Mouse (Mus musculus): Measurements from ENCODE around the gene Ugt1a10.
"Not testable (repeated sequence)": the region's sequence is repeated elsewhere in the genome, so short reads cannot be mapped to it uniquely, and the experiment has no call there.

Gene Ugt1a10

GRCm38 (mm10) chr1:88055088-88055487 lies at the start of gene Ugt1a10:
Gene Ugt1a10, plus strand, starts transcription at chr1:88055388.
- no peak for DNase-seq

GRCm38 (mm10) chr1:88007692-88008210 lies 47.4 kb upstream of the Ugt1a10 start:
- no peak for DNase-seq

DNA sequence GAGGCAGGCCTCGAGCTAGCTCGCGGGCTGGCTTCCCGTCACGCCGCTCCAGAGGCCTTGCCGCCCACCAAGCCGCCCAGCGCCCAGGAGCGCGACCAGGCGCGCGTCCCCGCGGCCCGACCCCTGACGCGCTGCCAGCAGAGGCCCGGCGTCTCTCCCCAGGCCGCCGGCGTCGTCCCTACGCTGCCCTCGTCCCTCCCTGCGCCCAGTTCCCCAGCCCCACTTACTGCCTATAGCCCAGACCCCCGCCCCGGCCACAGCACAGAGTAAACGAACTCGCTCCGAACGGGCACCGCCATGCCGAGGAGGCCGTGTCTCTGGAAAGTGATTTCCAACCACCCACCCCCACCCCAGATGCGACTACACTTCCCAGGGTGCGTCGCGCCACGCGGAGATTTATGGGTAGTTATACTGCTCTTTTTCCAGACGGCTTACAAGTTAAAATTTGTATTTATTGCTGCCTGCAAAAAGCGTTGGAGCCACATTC lies 46.9 kb upstream of the Ugt1a10 start, which contains the start of gene Usp40:
TSS of gene Usp40 (minus strand) at position 341 of the 487 bp plus-strand sequence.
- DNase-seq = peak; percentile 86 to 90

- no peak for DNase-seq
These were observed 46.5 kb upstream of the Ugt1a10 start for GRCm38 (mm10) chr1:88008735-88009134.

DNA sequence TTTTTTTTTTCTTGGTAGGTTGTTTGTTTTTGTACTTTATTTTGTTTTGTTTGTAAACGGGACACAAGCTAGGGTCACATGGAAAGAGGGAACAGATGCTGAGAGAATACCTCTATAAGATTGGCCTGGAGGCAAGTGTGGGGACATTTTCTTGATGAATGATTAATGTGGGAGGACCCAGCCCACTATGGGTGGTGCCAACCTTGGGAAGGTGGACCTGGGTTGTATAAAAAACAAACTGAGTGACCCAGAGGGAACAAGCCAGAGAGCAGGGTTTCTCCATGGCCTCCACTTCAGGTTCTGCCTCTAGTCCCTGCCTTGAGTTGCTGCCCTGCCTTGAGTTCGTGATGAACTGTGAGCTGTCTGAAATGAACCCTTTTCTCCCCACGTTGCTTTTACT lies 45.7 kb upstream of the Ugt1a10 start:
- no peak for DNase-seq

DNA sequence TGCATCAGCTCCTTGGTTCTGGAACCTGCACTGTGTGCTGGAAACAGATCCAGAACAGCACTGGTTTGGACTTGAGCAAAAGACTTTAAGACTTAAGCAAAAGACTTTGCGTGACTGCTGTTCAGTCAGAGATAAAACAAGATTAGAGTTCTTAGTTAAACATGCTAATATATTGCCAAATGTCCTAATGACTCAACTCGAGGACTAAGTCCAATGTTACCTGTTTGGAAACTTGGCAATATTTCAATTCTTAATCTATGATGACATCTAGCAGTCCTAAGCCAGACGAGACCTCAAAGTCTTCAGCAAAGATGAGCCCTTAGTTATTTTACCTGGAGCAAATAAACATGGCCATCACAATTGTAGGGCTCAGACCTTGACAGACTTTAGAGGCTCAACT lies 41.5 kb upstream of the Ugt1a10 start:
- DNase-seq = no peak

DNA sequence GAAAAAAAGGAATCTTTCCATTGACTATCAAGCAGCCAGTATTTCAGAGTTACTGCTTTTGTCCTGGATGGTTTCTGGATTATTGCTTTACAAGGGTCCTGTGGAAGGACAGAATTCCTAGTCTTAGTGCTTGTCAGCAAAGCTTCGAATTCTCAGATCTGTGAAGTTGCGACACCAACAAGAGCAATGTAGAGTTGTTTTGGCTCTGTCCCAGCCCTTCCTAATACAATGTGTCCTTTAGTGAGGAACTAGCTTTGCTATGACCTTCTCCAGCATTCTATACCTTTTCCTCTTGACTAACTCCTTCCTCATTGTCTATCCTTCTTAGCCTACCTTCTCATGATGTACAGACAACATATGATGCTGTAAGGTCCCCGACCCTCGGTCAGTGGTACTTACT lies 41.0 kb upstream of the Ugt1a10 start:
- no peak for DNase-seq

GRCm38 (mm10) chr1:88014671-88015070 lies 40.5 kb upstream of the Ugt1a10 start:
- DNase-seq = no peak

- DNase-seq = no peak
These were observed 39.8 kb upstream of the Ugt1a10 start for GRCm38 (mm10) chr1:88015371-88015770.

DNA sequence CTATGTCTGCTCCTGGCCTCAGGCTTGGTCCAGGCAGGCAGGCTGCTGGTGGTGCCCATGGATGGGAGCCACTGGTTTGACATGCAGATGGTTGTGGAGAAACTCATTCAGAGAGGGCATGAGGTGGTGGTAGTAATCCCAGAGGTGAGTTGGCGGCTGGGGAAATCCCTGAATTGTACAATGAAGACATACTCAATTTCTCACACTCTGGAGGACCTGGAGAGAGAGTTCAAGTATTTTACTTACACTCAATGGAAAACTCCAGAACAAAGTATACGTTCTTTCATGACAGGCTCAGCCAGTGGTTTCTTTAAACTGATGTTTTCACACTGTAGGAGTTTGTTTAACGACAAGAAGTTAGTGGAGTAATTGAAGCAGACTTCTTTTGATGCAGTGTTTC lies 29.9 kb upstream of the Ugt1a10 start:
- DNase-seq = not testable (repeated sequence)

DNA sequence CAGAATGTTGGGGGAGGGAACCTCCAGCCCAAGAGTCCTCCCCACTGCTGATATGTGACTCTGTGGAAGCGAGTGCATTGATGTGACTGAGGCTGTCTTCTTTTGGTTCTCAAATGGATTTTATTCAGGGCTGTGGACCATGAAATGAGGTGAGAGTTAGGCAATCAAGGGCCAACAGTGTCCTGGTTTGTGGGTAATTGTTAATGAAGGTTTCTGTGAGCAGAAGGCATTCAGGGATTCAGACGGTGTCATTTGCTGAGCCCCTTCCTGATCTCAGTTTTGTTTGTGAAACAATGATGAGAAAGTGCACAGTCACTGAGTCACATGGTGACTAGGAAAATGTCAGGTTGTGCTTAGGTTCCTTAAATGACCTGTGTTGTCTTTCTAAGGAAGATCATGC lies 12.1 kb upstream of the Ugt1a10 start:
- not testable (repeated sequence) for DNase-seq

DNA sequence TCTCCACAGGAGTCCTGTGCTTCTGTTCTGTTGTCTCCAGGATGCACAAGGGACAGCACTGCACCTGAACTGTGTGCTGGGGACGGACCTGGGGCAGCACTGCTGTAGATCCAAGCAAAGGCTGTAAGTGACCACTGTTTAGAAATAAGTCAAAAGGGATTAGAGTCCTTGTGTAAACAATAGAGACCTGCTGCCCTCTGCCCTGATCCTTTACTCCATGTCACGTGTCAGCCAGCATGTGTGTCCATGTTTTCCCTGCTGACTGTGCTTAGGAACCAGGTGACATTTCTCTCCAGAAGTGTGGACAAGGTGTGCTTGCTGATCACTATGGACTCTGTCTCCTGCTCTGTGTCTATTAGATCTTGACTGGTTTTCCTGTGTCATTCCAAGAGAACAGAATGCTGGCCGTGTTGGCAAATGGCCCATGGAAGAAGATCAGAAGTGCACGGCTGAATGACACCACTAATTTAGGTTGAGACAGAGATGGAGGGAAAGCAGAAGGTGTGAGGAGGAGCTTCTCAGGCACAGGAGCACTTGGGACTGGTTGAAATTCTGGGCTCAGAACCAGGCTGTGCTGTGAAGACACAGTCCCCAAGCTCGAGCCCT lies 10.3 kb upstream of the Ugt1a10 start:
- DNase-seq = not testable (repeated sequence)

- not testable (repeated sequence) for DNase-seq
These were observed 7.8 kb upstream of the Ugt1a10 start for GRCm38 (mm10) chr1:88047408-88047807.

GRCm38 (mm10) chr1:88066472-88067102 lies 11.4 kb downstream of the Ugt1a10 start:
- not testable (repeated sequence) for DNase-seq

DNA sequence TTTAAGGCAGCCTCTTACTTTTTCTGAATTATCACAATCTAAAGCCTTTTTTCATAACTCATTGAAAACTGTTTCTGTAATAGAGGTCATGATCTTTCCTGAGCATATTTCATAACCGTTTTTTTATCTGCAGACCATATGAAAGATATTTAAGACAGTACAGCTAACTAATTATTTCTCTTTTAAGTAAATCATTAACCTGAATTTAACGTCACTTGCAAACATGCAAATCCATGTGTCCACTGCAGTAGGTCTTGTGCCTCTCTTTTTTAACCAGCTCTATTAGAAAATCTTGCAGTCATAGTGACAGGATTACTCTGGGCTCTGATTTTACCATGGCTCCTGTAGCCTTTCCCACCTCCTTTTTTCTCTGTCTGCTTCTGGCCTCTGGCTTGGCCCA lies 15.3 kb downstream of the Ugt1a10 start, which contains the start of gene Ugt1a9:
TSS of gene Ugt1a9 (plus strand) at position 306 of the 400 bp plus-strand sequence.
- no peak for DNase-seq

- DNase-seq = no peak
These were observed 15.7 kb downstream of the Ugt1a10 start for GRCm38 (mm10) chr1:88070902-88071301.

DNA sequence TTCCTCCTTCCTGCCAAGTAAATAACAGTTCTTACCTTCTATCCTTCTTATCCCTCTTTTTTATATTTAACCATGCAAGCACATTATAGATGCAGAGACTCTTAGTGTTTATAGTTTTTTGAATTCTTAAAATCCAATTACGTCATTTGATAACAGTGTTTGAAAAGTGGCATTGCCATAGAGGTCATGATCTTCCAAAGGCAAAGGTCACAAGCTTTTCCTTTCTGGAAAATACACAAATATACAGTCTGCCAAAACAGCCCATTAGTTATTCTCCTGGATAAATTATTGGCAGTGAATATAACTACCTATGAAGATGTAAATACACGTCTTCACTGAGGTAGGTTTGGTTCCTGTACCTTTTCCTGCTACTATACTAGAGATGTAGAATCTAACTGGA lies 19.3 kb downstream of the Ugt1a10 start:
- DNase-seq = no peak

- no peak for DNase-seq
These were observed 21.9 kb downstream of the Ugt1a10 start for GRCm38 (mm10) chr1:88077128-88077527.

DNA sequence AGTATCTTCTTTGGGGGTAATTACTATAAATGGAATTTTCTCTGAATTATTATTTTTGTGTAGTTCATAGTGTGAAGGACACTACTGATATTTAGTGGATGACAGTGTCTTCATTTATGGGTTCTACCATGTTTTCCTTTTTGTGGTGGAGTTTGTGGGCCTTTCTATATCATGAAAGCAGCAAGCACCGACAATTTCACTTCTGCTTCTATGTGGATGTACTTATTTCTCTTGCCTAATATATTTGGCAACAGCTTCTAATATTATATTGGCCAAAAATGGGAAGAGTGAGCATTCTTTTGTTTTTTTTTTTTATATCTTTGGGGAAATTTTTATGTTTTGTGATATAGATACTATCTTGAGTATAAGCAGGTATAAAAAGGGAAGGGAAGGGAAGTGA lies 26.5 kb downstream of the Ugt1a10 start:
- no peak for DNase-seq

DNA sequence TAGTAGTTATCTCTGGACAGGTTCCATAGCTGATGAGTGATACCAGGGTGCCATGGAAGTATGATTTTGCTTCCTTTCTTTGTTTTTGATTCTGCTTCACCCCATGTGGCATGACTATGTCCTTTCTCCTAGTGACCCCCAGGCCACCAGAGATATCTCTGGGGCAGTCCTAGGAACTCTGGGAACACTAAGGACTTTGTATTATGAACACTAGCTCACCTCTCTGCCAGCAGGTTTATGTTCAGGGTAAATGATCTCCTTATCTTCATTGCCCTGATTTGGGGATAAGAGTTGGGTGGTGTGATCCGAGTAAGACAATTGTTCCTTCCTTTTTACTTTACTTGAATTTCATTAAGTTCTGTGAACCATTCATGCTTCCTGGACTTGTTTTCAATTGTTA lies 30.9 kb downstream of the Ugt1a10 start:
- DNase-seq = no peak

DNA sequence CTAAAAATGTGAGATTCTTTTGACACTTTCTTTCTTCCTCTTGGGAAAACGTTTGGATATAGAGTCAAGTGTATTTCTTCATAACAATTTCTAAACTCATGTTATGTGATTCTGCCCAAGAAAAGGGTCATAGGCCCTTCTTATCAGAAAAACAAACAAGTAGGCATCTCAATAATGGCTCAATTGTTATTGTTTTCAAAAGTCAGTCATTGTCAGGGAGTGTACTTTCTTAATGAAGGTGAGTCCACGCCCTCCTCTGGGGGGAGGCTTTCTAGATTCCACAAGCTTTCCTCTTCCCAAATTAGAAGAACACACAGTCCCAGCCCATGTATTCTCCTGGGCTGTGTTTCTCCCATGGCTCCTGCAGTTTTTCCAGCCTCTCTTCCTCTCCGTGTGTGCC lies 32.3 kb downstream of the Ugt1a10 start, which contains the start of gene Ugt1a8:
TSS of gene Ugt1a8 (plus strand) at position 301 of the 400 bp plus-strand sequence.
- DNase-seq = no peak

GRCm38 (mm10) chr1:88092341-88092740 lies 37.2 kb downstream of the Ugt1a10 start:
- DNase-seq = peak in 1 of 2 experiments; percentile 33

DNA sequence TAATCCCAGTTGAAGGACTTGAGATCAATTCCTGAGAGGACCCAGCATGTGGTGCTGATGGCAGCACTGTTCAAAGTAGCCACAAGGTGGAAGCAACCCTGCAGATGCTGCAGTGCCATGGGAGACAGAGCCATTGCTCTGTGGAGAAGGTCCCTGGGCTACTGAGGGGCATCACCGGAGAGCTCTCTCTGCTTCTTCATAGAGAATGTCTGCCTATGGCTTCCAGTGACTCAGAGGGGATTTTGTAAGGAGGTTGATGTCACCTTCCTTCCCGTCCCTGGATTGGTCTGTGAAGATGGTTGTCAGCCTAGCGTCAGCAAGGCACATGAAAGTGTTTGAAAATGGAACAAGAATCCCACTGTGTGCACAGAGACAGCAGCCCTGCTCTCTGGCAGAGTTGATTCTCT lies 39.1 kb downstream of the Ugt1a10 start:
- DNase-seq = peak in 1 of 2 experiments; percentile 29

- peak; percentile 64 to 80 for DNase-seq
These were observed 39.8 kb downstream of the Ugt1a10 start, which contains the start of gene Ugt1a7c for GRCm38 (mm10) chr1:88094941-88095492. Gene Ugt1a7c, plus strand, starts transcription at chr1:88095062.

Measured in lung, postnatal 4 days (tissue).